Mouse (Mus musculus): ENCODE results near the gene Plac8.

The Plac8 gene

GRCm38 (mm10) chr5:100572069-100572468, at the start of gene Plac8:
Plac8 (minus strand) TSS chr5:100572245.
- DNase-seq: no peak

- DNase-seq: no peak
Measured at GRCm38 (mm10) chr5:100620952-100621351, 48.9 kb upstream of the Plac8 start.

- DNase-seq: no peak
Measured at GRCm38 (mm10) chr5:100619586-100620275, 47.7 kb upstream of the Plac8 start.

- no peak for DNase-seq
Measured at GRCm38 (mm10) chr5:100613896-100614768, 42.1 kb upstream of the Plac8 start.

GRCm38 (mm10) chr5:100607868-100608267, 35.8 kb upstream of the Plac8 start:
- no peak for DNase-seq

- DNase-seq: no peak
Measured at GRCm38 (mm10) chr5:100607090-100607762, 35.2 kb upstream of the Plac8 start.

- no peak for DNase-seq
Measured at GRCm38 (mm10) chr5:100605828-100606229, 33.8 kb upstream of the Plac8 start.

- DNase-seq: no peak
Measured at GRCm38 (mm10) chr5:100604061-100604460, 32.0 kb upstream of the Plac8 start.

GRCm38 (mm10) chr5:100601864-100602263, 29.8 kb upstream of the Plac8 start:
- no peak for DNase-seq

- DNase-seq: no peak
Measured at GRCm38 (mm10) chr5:100598961-100599463, 27.0 kb upstream of the Plac8 start.

GRCm38 (mm10) chr5:100597886-100598485, 25.9 kb upstream of the Plac8 start:
- no peak for DNase-seq

GRCm38 (mm10) chr5:100595999-100596398, 24.0 kb upstream of the Plac8 start:
- no peak for DNase-seq

- DNase-seq: no peak
Measured at GRCm38 (mm10) chr5:100594803-100595467, 22.9 kb upstream of the Plac8 start.

GRCm38 (mm10) chr5:100590505-100590904, 18.5 kb upstream of the Plac8 start:
- DNase-seq: no peak

GRCm38 (mm10) chr5:100587626-100588025, 15.6 kb upstream of the Plac8 start:
- no peak for DNase-seq

- DNase-seq: no peak
Measured at GRCm38 (mm10) chr5:100587136-100587535, 15.1 kb upstream of the Plac8 start.

GRCm38 (mm10) chr5:100585657-100586056, 13.6 kb upstream of the Plac8 start:
- no peak for DNase-seq

GRCm38 (mm10) chr5:100585206-100585644, 13.2 kb upstream of the Plac8 start:
- DNase-seq: no peak

GRCm38 (mm10) chr5:100583066-100583465, 11.0 kb upstream of the Plac8 start:
- no peak for DNase-seq

- no peak for DNase-seq
Measured at GRCm38 (mm10) chr5:100582435-100582826, 10.4 kb upstream of the Plac8 start.

GRCm38 (mm10) chr5:100581622-100582434, 9.8 kb upstream of the Plac8 start:
- no peak for DNase-seq

Data from cerebellum, adult 9-11 months (tissue).